Mouse (Mus musculus): ENCODE results near the gene 1810037I17Rik.
"Not testable (repeated sequence)": the region's sequence is repeated elsewhere in the genome, so short reads cannot be mapped to it uniquely, and the experiment has no call there.

Gene 1810037I17Rik

GRCm38 (mm10) chr3:122929723-122930122 lies 5.7 kb downstream of the 1810037I17Rik start:
- DNase-seq (ENCODE audit: low read depth in 2 of 2, low spot score in 2 of 2): no peak

- DNase-seq (ENCODE audit: low read depth in 2 of 2, low spot score in 2 of 2): no peak
These were observed 8.5 kb downstream of the 1810037I17Rik start for GRCm38 (mm10) chr3:122932466-122932865.

GRCm38 (mm10) chr3:122937176-122937575 lies 13.2 kb downstream of the 1810037I17Rik start:
- not testable (repeated sequence) for DNase-seq (ENCODE audit: low read depth in 2 of 2, low spot score in 2 of 2)

- DNase-seq (ENCODE audit: low read depth in 2 of 2, low spot score in 2 of 2): peak in 1 of 2 experiments; percentile 14
These were observed 15.2 kb downstream of the 1810037I17Rik start for GRCm38 (mm10) chr3:122939215-122939614.

GRCm38 (mm10) chr3:122943387-122943890 lies 19.4 kb downstream of the 1810037I17Rik start:
- DNase-seq (ENCODE audit: low read depth in 2 of 2, low spot score in 2 of 2): no peak

GRCm38 (mm10) chr3:122950129-122950528 lies 26.1 kb downstream of the 1810037I17Rik start:
- DNase-seq (ENCODE audit: low read depth in 2 of 2, low spot score in 2 of 2): no peak

- no peak for DNase-seq (ENCODE audit: low read depth in 2 of 2, low spot score in 2 of 2)
These were observed 40.3 kb downstream of the 1810037I17Rik start for GRCm38 (mm10) chr3:122964301-122964700.

- no peak for DNase-seq (ENCODE audit: low read depth in 2 of 2, low spot score in 2 of 2)
These were observed 44.4 kb downstream of the 1810037I17Rik start for GRCm38 (mm10) chr3:122968391-122968790.

GRCm38 (mm10) chr3:122972126-122972822 lies 48.3 kb downstream of the 1810037I17Rik start:
- DNase-seq (ENCODE audit: low read depth in 2 of 2, low spot score in 2 of 2): no peak

GRCm38 (mm10) chr3:122974833-122975232 lies 50.8 kb downstream of the 1810037I17Rik start:
- no peak for DNase-seq (ENCODE audit: low read depth in 2 of 2, low spot score in 2 of 2)

GRCm38 (mm10) chr3:122975363-122975762 lies 51.4 kb downstream of the 1810037I17Rik start:
- no peak for DNase-seq (ENCODE audit: low read depth in 2 of 2, low spot score in 2 of 2)

Measured in CD8-positive naive resting alpha-beta T cell, adult 2 months (primary cell).